Mouse (Mus musculus): ENCODE measurements around the gene Ly6g6d. TPM values are rescaled to one million over a fixed set of nuclear protein-coding genes. Genes with fewer than 3 reads are reported as not detected.

Gene Ly6g6d
- polyA plus RNA-seq, 1 experiment from 2014 or later: 0.72 TPM

GRCm38 (mm10) chr17:35094475-35095365, 16.9 kb upstream of the Ly6g6d start:
- Histone ChIP-seq H3K27ac (replicated peaks; ENCODE audit: low read depth, low read length) (no peak overlapping the region), H3K36me3 (ENCODE audit: control insufficient read depth, insufficient read depth, low read length) (peaks cover 16% of the 10 kb centered on the region), H3K4me1 (ENCODE audit: control insufficient read depth, insufficient read depth, low read length) (no peaks in the 10 kb centered on the region), H3K9ac (ENCODE audit: low read length) (no peak overlapping the region), H3K27me3 (ENCODE audit: control insufficient read depth, insufficient read depth, low read length) (no peaks in the 10 kb centered on the region), H3K4me3 (ENCODE audit: low read depth, low read length) (no peak overlapping the region), H3K4me2 (ENCODE audit: low read depth, severe bottlenecking) (no peak overlapping the region), H3K9me3 (ENCODE audit: control insufficient read depth, low read length) (no peaks in the 10 kb centered on the region)
- no peak for DNase-seq (ENCODE audit: low spot score)
- WGBS: 89% methylated on average over 15 of the region's 15 CpGs
- ATAC-seq (ENCODE audit: insufficient number of reproducible peaks, low FRiP score, low TSS enrichment, low read depth): no peak

GRCm38 (mm10) chr17:35092403-35093198, 14.7 kb upstream of the Ly6g6d start:
- Histone ChIP-seq H3K9me3 (ENCODE audit: control insufficient read depth, low read length) (no peaks in the 10 kb centered on the region), H3K9ac (ENCODE audit: low read length) (no peak overlapping the region), H3K4me1 (ENCODE audit: control insufficient read depth, insufficient read depth, low read length) (no peaks in the 10 kb centered on the region), H3K27me3 (ENCODE audit: control insufficient read depth, insufficient read depth, low read length) (no peaks in the 10 kb centered on the region), H3K36me3 (ENCODE audit: control insufficient read depth, insufficient read depth, low read length) (peaks cover 9% of the 10 kb centered on the region), H3K4me2 (ENCODE audit: low read depth, severe bottlenecking) (no peak overlapping the region), H3K4me3 (ENCODE audit: low read depth, low read length) (no peak overlapping the region), H3K27ac (replicated peaks; ENCODE audit: low read depth, low read length) (no peak overlapping the region)
- ATAC-seq (ENCODE audit: insufficient number of reproducible peaks, low FRiP score, low TSS enrichment, low read depth) (no peak), DNase-seq (ENCODE audit: low spot score) (no peak)
- WGBS: 87% methylated on average over 14 of the region's 14 CpGs

- Histone ChIP-seq H3K36me3 (ENCODE audit: control insufficient read depth, insufficient read depth, low read length) (peaks cover 3% of the 10 kb centered on the region), H3K9me3 (ENCODE audit: control insufficient read depth, low read length) (no peaks in the 10 kb centered on the region), H3K4me3 (ENCODE audit: low read depth, low read length) (peak overlapping the region; percentile 58; the same call in 1 of the 2 replicates), H3K27ac (replicated peaks; ENCODE audit: low read depth, low read length) (no peak overlapping the region), H3K9ac (ENCODE audit: low read length) (peak overlapping the region; percentile 96; the same call in 1 of the 2 replicates), H3K27me3 (ENCODE audit: control insufficient read depth, insufficient read depth, low read length) (no peaks in the 10 kb centered on the region), H3K4me1 (ENCODE audit: control insufficient read depth, insufficient read depth, low read length) (no peaks in the 10 kb centered on the region), H3K4me2 (ENCODE audit: low read depth, severe bottlenecking) (peak overlapping the region; percentile 71)
- 74% methylated on average over 8 of the region's 8 CpGs for WGBS
- DNase-seq (ENCODE audit: low spot score): no peak
- no peak for ATAC-seq (ENCODE audit: insufficient number of reproducible peaks, low FRiP score, low TSS enrichment, low read depth)
Observed at GRCm38 (mm10) chr17:35090166-35090932, 12.5 kb upstream of the Ly6g6d start.

GRCm38 (mm10) chr17:35088825-35089644, 11.2 kb upstream of the Ly6g6d start, which contains the start of gene Abhd16a:
Gene Abhd16a (plus strand): TSS chr17:35089263.
- no peaks in the 10 kb centered on the region; the same call in 1 of the 2 replicates for H3K36me3 ChIP-seq (ENCODE audit: control insufficient read depth, insufficient read depth, low read length)
- H3K27ac ChIP-seq (replicated peaks; ENCODE audit: low read depth, low read length): peak within 1 kb of the TSS; percentile 86
- H3K9ac ChIP-seq (ENCODE audit: low read length): peak within 1 kb of the TSS; percentile 96
- peak; percentile 97 for ATAC-seq (ENCODE audit: insufficient number of reproducible peaks, low FRiP score, low TSS enrichment, low read depth)
- H3K27me3 ChIP-seq (ENCODE audit: control insufficient read depth, insufficient read depth, low read length): no peaks in the 10 kb centered on the region
- H3K4me2 ChIP-seq (ENCODE audit: low read depth, severe bottlenecking): peak within 1 kb of the TSS; percentile 71
- WGBS: 4% methylated on average over 62 of the region's 67 CpGs
- peak; percentile 95 for DNase-seq (ENCODE audit: low spot score)
- no peaks in the 10 kb centered on the region for H3K4me1 ChIP-seq (ENCODE audit: control insufficient read depth, insufficient read depth, low read length)
- no peaks in the 10 kb centered on the region for H3K9me3 ChIP-seq (ENCODE audit: control insufficient read depth, low read length)
- peak within 1 kb of the TSS; percentile 58 for H3K4me3 ChIP-seq (ENCODE audit: low read depth, low read length)

- H3K27ac ChIP-seq (replicated peaks; ENCODE audit: low read depth, low read length): no peak overlapping the region
- H3K4me3 ChIP-seq (ENCODE audit: low read depth, low read length): no peak overlapping the region
- H3K4me2 ChIP-seq (ENCODE audit: low read depth, severe bottlenecking): no peak overlapping the region
- DNase-seq (ENCODE audit: low spot score) (no peak), ATAC-seq (ENCODE audit: insufficient number of reproducible peaks, low FRiP score, low TSS enrichment, low read depth) (no peak)
- H3K36me3 ChIP-seq (ENCODE audit: control insufficient read depth, insufficient read depth, low read length): no peaks in the 10 kb centered on the region; the same call in 1 of the 2 replicates
- H3K4me1 ChIP-seq (ENCODE audit: control insufficient read depth, insufficient read depth, low read length): no peaks in the 10 kb centered on the region
- no peak overlapping the region for H3K9ac ChIP-seq (ENCODE audit: low read length)
- no peaks in the 10 kb centered on the region for H3K9me3 ChIP-seq (ENCODE audit: control insufficient read depth, low read length)
- 52% methylated on average over 2 of the region's 2 CpGs for WGBS
- H3K27me3 ChIP-seq (ENCODE audit: control insufficient read depth, insufficient read depth, low read length): no peaks in the 10 kb centered on the region
Observed at GRCm38 (mm10) chr17:35088151-35088550, 10.3 kb upstream of the Ly6g6d start.

- no peaks in the 10 kb centered on the region for H3K27me3 ChIP-seq (ENCODE audit: control insufficient read depth, insufficient read depth, low read length)
- DNase-seq (ENCODE audit: low spot score) (no peak), ATAC-seq (ENCODE audit: insufficient number of reproducible peaks, low FRiP score, low TSS enrichment, low read depth) (no peak)
- H3K4me1 ChIP-seq (ENCODE audit: control insufficient read depth, insufficient read depth, low read length): no peaks in the 10 kb centered on the region
- no peaks in the 10 kb centered on the region for H3K36me3 ChIP-seq (ENCODE audit: control insufficient read depth, insufficient read depth, low read length)
- 84% methylated on average over 7 of the region's 7 CpGs for WGBS
- no peaks in the 10 kb centered on the region for H3K9me3 ChIP-seq (ENCODE audit: control insufficient read depth, low read length)
- H3K4me3 ChIP-seq (ENCODE audit: low read depth, low read length): no peak within 1 kb of the TSS
- no peak within 1 kb of the TSS for H3K9ac ChIP-seq (ENCODE audit: low read length)
- H3K4me2 ChIP-seq (ENCODE audit: low read depth, severe bottlenecking): no peak within 1 kb of the TSS
- no peak within 1 kb of the TSS for H3K27ac ChIP-seq (replicated peaks; ENCODE audit: low read depth, low read length)
Observed at GRCm38 (mm10) chr17:35085208-35085865, 7.5 kb upstream of the Ly6g6d start, which contains the start of gene Ly6g6f. Gene Ly6g6f (minus strand): TSS chr17:35085610.

- ATAC-seq (ENCODE audit: insufficient number of reproducible peaks, low FRiP score, low TSS enrichment, low read depth) (no peak), DNase-seq (ENCODE audit: low spot score) (no peak)
- Histone ChIP-seq H3K9me3 (ENCODE audit: control insufficient read depth, low read length) (no peaks in the 10 kb centered on the region), H3K27me3 (ENCODE audit: control insufficient read depth, insufficient read depth, low read length) (no peaks in the 10 kb centered on the region), H3K36me3 (ENCODE audit: control insufficient read depth, insufficient read depth, low read length) (no peaks in the 10 kb centered on the region), H3K4me1 (ENCODE audit: control insufficient read depth, insufficient read depth, low read length) (no peaks in the 10 kb centered on the region), H3K9ac (ENCODE audit: low read length) (no peak overlapping the region), H3K4me2 (ENCODE audit: low read depth, severe bottlenecking) (no peak overlapping the region), H3K4me3 (ENCODE audit: low read depth, low read length) (no peak overlapping the region), H3K27ac (replicated peaks; ENCODE audit: low read depth, low read length) (no peak overlapping the region)
- 71% methylated on average over 3 of the region's 3 CpGs for WGBS
Observed at GRCm38 (mm10) chr17:35083929-35084497, 6.1 kb upstream of the Ly6g6d start.
